Mouse (Mus musculus) adrenal gland, postnatal 10 days (tissue): Measurements from ENCODE around the gene Pold1. TPM values are rescaled to one million over a fixed set of nuclear protein-coding genes. Genes with fewer than 3 reads are reported as not detected.

Source experiments
- DNase-seq: peaks from one replicate; pipeline ENCODE4 v3.0.0; 2021; ENCODE audit warnings: mixed read lengths
- total RNA-seq, 2 experiments: library from RNA; stranded (reverse); gene quantifications; 2 replicates each; pipeline ENCODE4 v1.2.3; 2021

Pold1 gene
- total RNA-seq, 2 experiments from 2014 or later = 20.6 to 30.7 TPM

DNA sequence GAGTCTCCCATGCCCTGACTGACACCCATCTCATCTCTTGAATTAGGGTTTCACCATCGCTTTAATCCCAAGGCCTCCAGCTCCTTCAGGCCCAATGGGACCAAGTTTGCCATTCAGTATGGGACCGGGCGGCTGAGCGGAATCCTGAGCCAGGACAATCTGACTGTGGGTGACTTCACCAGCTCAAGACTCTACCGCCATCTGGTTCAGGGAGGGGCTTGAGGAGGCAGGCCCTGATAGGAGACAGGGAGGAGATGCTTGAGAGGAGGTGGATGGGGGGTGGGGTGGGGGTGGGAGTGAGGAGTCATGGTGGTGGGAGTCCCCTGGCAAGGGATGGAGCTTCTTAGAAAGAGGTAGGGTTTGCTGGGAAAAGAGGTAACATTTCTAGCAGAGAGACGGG lies 33.0 kb upstream of the Pold1 start:
- no peak for DNase-seq

DNA sequence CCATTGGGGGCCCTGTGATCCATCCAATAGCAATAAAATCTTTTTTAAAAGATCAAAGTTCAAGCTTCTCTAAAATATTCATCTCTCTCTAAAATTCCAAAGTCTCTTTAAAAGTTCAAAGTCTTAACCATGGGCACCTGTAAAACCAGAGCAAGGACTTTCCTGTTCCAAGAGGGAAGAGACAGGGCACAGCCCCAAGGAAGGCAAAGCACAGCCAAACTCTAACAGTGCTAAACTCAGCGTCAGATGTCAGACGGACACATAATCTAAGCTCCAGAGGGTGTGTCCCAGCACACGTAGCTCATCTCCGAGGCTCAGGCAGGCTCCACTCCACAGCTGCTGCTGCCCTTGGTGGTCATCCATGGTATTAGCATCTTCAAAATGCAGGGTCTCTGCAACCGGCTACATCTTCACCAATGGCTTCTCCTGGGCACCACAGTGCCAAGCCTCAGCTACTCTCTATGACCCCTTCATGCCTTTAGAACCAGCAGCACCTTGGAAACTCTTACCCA lies 27.7 kb upstream of the Pold1 start:
- DNase-seq = no peak

DNA sequence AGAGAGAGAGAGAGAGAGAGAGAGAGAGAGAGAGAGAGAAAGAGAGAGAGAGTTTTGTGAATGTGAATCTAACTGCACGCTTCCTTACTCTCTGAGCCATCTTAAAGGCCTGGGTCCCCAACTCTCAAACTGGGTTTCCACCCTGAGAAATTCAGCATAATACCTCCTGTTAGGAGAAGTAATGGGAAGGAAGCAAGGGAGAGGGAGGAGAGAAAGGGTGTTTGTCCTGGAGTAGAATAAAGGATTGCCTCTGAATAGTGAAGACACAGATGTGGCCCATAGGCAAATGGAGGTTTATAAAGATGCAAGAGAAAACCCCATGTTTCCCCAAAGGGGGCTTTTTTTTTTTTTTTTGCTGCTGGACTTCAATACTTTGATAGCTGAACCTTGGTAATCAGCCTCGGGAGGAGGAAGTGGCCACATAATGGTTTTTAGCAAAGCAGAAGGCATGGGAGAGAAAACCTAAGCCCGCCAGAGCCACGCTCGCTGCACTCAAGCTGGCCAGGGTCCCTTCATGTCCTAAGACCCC lies 24.4 kb upstream of the Pold1 start:
- DNase-seq = no peak

DNA sequence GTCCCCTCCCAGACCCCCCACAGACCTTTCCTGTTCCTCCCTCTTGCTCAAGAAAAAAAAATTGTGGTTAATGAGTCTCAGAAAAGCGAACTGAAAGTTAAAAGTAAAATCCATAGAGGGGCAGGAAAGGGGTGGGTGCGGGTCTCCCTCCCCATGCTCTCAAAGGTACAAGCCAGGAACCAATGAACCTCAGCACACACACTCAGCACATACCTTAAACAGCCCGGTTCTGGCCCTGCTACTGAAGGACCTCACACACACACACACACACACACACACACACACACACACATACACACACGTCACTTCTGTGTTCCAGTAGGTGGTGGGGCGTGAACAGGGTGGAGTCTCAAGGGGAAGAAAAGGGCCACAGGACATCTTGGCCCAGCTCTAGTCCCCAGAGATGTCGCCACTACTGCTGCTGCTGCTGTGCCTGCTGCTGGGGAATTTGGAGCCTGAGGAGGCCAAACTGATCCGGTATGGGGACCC lies 23.6 kb upstream of the Pold1 start, which contains the start of gene Napsa:
Gene Napsa, plus strand, starts transcription at position 168 of the 489 bp plus-strand sequence.
- peak; percentile 20 for DNase-seq

DNA sequence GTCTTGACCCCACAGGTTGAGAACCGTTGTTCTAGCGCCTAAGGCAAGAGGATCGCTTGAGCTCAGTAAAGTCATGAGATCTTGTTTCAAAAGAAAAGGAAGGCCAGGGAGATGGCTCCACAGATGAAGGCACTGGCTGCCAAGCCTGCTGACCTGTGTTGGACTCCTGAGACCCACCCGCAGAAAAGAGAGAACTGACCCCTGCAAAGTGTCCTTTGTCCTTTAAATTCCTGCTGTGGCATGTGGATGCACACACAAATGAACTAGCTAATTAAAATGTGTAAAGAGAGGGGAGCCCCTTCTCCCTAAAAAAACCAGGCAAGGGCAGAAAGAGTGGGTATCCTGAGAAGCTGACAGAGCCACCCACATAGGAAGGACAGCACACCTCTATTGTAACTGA lies 23.2 kb upstream of the Pold1 start:
- no peak for DNase-seq

DNA sequence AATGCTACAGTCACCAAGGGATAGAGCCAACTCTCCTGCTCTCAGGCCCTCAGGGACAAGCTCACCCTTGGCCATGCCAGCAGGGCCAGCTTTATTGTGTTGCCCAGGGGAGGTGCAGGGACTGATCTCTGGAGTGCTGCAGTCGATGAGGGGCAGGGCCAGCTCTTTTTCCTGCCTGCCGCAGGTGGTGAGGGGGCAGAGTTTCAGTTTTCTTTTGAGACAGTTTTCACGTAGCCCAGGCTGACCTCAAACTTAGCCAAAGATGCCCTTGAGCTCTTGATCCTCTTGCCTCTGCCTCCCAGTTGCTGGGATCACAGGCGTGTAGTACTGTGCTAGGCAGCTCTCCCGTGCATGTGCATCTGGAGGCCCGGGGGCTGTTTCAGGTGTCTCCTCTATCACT lies 22.3 kb upstream of the Pold1 start:
- peak; percentile 20 for DNase-seq

DNA sequence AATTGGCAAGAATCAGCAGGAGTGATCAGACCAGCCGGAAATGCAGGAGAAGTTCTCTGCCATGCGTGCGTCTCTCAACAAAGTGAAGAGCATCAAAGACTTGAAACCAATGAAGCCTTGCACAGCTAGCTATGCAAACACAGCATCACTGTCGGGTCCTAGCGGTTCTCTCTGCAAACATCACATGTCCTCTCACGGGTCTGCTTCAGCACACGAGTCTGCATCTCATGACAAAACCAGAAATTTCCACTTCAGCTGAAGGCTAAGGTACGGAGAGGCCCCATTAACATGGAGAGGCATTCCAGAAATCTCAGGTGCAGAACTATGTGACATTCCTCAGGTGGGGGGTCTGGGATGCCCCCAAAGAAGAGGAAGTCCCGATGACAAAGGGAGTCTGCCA lies 20.2 kb upstream of the Pold1 start:
- DNase-seq = no peak

DNA sequence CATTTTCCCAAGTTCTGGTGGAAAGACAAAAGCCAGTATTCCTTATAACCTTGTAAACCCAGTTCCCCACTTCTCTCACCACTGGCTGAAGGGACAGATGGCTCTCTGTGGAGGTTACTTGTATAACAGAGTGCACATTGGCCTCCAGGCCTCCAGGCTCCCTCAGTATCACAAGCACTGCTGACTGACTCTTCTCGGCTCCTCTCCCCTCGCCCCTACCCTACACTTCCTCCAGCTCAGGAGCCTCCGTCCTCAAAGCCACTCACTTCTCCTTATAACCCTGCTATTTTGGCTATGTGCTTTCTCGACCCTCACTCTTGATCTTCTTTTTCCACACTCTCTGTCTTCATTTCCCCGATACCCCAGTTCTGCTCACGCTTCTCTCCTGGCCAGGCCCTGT lies 16.8 kb upstream of the Pold1 start:
- no peak for DNase-seq

DNA sequence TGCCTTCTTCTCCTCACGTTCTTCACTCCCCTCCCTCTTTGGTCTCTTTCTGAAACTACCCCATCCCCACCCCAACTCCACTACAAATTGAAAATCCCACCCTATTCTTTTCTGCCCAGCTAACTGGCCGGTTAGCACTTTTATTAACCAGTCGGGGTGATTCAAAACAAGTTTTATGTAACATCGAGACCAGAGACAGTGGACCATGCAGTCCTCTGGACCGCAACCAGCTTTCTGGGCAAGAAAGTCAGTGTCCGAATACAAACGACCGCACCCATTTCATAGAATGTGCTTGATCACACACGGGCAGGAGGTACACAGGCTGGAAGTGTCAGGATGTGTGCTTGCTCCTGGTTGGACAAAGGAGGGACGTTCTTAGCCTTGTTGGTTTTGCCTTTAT lies 15.8 kb upstream of the Pold1 start:
- no peak for DNase-seq

DNA sequence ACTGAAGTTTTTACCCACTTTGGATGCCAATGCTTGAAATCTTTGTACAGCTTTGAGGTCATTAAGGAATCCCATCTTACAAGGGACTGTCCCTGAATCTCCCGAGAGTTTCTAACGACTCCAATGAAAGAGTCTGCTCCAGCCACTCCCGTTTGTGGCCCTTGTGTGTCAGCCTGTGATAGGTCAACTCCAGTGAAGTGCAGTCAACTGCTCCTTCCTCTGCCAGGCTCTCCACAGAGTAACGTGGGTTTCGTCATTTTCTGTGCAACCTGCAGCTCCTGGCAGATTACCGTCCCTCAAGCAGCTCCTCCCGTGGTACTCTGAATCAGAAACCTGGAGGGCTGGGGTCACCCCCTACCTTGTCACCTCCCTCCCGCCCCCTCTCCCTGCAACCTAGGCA lies 14.6 kb upstream of the Pold1 start:
- DNase-seq = no peak

DNA sequence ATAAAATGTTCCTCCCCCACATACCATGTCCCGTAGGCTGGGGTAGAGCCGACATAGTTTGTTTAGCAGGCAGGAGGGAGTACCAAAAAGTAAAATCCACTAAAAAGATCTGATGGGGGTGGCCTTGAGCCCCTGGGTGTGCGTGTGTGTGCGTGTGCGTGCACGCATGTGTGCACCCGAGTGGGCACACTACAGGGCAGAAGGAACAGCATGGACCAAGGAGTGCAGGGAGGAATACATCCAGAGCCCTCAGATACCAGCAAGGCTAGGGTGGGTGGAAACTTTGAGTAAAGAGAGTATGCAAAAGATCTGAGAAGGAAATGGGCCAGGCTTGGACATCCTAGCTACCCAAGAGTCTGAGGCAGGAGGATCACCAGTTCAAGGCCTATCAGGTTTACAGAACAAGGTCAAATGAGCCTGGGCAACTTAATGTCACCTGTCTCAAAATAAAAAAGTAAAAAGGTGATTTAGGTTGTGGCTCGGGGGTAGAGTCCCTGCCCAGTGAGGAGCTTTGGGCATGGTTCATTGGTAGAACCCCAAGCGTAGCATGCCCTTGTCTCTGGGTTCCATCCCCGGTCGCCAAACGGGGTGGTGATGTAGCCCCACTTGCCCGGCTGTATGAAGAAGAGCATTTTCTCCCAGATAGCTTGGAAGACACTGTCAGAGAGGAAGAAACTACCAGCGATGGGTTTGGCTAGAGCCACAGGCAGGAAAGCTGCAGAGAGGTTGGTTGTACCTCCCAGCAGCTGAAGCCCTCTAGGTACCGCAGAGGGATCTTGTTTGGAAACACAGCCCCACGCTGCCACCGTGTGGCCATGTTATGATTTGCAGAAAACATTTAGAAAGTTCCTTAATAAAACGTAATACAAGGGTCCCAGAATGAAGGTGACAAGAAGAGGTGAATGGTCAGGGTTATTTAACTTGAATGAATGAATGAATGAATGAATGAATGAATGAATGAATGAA lies 12.1 kb upstream of the Pold1 start:
- peak; percentile 87 for DNase-seq

DNA sequence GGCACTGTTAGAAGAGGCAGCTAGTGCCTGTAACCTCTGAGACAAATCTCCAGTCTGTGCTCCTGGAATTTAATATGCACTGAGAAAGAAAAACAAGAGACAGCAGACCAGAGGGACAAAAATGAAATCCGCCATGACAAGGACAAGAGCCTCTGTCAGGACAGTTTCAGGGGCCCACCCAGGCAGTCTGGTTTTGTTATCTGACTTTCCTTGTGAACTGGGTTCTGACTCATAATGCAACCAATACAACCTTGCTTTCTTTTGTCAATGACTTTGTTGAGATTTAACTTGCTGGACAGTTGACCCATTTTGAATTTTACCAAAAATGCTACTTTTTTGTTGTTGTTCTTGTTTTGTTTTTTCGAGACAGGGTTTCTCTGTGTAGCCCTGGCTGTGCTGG lies 9.0 kb upstream of the Pold1 start:
- no peak for DNase-seq

DNA sequence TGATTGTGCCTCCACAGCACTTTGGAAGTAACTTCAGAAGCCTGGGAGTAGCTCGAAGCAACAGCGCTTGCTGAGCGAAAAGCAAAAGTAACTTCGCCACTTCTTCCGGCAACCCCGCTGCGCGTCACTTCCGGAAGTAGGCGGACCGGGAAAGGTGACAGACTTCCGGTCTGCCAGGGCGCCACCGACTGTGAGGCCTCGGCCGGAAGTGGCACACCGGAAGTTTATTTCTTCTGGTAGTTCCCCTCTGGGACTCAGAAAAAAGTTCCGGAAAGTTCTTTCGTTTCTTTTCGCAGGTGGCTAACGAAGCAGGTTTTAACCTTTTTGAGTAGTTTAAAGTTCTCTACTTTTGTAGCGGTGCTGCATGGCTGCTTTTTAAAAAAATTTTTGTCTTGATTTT lies 5.2 kb upstream of the Pold1 start, which contains the start of gene Nr1h2:
Gene Nr1h2, minus strand, starts transcription at position 126 of the 400 bp plus-strand sequence.
- peak; percentile 97 for DNase-seq

DNA sequence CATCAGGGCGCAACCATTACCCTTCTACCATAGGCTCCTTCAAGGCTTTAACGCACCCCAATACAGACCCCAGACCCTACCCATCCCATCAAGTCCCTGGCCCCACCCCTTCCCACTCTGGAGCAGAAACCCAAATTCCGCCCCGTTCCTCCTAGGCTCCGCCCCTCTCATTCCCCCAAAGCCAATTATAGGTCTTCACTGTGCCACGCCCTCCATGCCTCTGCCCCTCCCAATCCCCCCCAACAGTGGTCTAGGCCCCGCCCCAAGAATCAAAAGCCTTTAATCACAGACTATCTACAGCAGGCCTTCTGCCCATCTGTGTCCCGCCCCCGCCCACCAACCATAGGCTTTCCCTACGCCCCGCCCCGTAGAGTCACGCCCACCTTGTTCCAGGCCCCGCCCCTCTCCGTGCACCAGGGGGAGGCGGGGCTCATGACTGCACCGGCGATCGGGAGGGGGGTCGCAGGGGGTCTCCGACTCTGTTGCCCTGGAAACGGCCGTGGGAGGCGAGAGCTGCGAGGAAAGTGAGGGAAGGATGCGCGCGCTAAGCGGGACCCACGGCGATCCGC lies 4.6 kb upstream of the Pold1 start:
- peak; percentile 93 for DNase-seq

DNA sequence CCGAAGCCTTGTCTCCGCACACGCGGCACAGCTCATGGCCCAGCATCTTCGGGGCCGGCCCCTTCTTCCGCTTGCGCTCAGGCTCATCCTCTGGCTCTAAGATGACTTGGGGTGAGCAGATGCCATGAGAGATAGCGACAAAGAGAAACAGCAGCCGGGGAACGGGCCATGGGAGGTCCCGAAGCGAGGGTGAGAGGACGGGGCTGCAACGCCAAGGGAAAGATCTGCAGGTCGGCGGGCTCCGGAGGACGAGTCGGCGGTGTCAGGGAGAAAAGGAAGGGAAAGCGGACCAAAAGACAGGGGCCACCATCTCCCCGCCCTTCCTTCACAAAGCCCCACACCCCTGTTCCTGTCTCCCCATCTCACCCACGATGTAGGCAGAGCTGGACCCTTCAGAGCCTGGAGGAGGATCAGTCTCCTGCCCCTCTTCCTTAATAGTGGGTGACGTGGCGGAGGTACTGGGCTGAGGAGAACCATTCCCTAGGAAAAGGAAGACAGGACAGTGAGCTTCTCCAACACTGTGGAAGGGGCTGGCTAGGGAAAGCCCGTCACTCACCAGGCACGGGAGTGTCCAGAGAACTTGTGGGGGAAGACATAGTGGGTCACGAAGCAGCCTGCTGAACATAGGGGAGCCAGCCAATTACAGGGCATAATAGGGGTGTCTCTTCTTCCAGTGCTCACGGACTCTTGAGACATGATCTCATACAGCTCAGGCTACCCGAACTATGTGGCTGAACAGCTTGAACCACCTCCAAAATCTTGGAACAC lies 3.7 kb upstream of the Pold1 start:
- no peak for DNase-seq

DNA sequence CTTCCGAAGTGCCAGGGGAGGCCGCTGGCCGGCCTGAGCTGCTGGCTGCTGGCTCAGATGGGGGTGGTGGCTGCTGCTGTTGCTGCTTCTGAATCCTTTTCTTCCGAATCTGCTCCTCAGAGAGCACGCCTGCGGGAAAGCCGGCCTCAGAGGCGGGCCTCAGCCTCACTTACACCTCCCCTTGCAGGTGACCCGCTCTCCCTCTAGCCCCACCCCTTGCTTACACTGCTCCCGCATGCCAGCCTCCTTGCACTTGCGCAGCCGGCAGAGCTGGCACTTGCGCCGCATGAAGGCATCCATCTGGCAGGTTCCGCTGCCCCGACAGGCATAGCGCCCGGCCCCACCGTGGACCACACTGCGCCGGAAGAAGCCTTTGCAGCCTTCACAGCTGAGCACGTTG lies 3.1 kb upstream of the Pold1 start:
- DNase-seq = no peak

DNA sequence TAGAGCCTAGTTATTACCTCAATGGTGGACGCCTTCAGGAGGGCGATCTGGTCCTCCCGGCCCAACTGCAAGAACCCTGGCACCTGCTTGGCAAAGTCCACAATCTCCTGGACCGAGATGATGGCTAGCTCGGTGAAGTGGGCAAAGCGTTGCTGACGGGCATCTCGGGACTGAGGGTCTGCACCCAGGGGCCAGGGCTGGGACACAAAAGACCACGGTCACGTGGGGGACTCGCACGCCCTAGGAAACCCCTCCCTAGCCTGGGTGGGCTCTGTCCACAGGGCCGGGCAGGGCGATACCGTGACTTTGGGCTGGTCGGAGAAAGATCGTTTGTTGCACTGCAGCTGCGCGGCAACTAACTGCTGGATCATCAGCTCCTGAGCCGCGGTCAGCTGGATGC lies 2.7 kb upstream of the Pold1 start:
- DNase-seq = no peak

DNA sequence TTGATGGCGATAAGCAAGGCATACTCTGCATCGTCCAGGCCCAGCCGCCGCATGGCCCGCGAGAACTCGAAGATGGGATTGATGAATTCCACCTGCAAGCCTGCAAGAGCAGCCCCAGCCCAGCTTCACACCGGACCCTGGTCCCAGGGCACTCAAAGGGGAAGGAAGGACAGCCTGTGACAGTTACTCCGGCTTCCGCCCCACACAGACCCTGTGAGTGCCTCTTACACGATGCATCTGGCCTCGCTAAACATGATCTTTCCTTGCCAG lies 1.7 kb upstream of the Pold1 start:
- no peak for DNase-seq

DNA sequence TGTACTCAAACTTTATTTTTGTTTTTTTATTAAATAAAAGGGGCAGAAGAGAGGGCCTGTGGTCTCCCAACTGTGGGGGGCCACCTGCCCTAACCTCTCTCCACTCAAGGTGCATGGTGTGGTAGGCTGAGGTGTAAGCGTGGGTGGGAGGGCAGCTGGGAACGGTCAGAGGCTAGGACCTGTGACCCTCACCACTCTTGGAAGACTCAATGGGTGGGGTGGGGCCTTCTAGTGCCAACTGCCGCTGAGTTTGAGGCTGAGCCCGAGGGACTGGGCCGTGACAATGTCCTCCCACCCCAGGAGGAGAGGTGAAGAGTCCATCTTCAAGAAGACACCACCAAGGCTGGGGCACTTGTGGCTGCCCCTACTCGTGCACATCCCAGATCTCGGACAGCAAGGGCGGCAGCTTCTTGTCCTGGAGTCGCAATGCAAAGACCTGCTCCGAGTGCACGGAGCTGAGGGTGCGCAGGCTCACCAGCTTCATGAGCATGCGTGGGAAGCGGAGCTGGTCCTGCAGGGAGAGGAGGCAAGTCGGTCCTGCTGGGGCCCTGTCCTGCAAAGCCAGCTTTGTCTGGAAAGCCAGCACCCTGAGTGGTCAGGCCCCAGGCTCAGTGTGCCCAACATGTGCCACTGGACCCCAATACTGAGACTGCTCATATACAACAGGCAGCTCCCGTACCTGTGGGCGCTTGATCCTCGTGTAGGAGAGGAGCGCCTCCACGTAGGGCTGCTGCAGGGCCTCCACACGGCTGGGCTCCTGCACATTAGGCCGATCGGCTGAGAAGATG lies 1.2 kb upstream of the Pold1 start:
- no peak for DNase-seq

DNA sequence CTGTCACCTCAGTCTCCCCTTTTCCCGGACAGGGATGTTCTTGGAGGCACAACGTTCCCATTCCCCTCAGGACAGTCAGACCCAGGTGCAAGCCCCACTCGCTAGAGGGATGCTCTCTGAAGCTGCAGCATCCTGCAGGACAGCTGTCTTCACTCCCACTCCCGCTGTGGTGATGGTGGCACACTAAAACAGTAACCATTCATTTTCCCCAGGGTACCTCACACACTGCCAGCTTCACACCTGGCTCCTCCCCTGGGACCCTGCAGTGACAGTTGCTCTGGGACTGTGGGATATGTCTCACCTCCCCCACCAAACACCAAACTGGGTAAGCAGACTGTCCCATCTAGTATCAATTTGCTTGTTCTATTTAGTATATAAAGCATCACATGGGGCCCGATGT lies 924 bp downstream of the Pold1 start:
- DNase-seq = no peak

DNA sequence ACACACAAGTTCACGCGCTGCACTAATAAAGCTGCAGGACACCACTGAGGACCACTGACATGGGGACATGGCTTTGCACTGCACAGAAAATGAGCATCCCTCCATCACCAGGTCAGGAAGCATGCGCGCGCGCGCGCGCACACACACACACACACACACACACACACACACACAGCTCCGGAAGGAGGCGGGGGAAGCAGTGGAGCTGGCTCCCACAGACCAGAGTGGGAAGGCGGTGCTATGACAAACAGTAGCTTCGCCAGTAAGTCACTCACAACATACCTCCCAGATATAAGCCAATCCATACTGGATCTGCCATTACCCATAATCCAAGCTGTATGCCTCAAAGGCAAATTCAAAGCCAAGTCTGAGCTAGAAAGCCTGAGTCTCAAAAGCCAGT lies 1.6 kb downstream of the Pold1 start:
- no peak for DNase-seq

DNA sequence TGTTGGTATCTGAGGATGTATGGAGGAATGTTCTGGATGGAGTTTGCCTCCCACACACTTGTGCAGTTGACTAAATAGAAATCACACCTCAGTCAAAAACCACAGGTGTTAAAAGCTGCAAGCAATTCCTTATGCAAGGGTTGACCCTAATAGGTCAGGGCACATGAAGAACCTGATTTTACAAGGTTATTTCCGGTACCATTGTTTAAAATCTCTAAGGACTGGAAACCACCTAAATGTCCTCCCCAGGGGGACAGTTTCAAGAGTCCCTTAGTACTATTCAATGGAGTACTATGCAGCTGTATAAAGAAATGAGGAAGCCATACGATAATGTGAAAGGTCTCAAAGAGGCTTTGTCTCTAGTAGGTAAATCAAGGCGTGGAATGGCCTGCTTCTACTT lies 2.4 kb downstream of the Pold1 start:
- DNase-seq = no peak
